Mouse (Mus musculus) neural tube, embryonic 11.5 days (tissue): ENCODE measurements around the gene Gm26602. TPM values are rescaled to one million over a fixed set of nuclear protein-coding genes. Genes with fewer than 3 reads are reported as not detected.
"Not testable (repeated sequence)": the region's sequence is repeated elsewhere in the genome, so short reads cannot be mapped to it uniquely, and the experiment has no call there.

Experiments
- ATAC-seq: fragments of 200-750 bp; cut with Nextera tagmentation; 2 replicates; pipeline ENCODE4 v1.8.0; 2017; ENCODE audit warnings: moderate number of reproducible peaks, mild to moderate bottlenecking, moderate TSS enrichment, moderate library complexity; ENCODE audit not compliant: insufficient read depth, low FRiP score, low TSS enrichment
- DNase-seq: peaks from one replicate; pipeline ENCODE4 v3.0.0-alpha.2; 2015; ENCODE audit warnings: low spot score
- H3K27ac ChIP-seq: fragments of 300-500 bp; sonication (generic); 2 replicates; pipeline ENCODE4 v1.5.1; 2014; ENCODE audit warnings: low read depth, mild to moderate bottlenecking, low read length
- H3K27me3 ChIP-seq: fragments of 300-500 bp; sonication (generic); 2 replicates; pipeline ENCODE4 v1.6.1; 2014; ENCODE audit warnings: mild to moderate bottlenecking, low read length, mixed read lengths; ENCODE audit not compliant: control insufficient read depth, insufficient read depth
- H3K36me3 ChIP-seq: fragments of 300-500 bp; sonication (generic); 2 replicates; pipeline ENCODE4 v1.6.1; 2014; ENCODE audit warnings: mild to moderate bottlenecking, low read length, moderate library complexity, mixed read lengths; ENCODE audit not compliant: control insufficient read depth, insufficient read depth
- H3K4me1 ChIP-seq: fragments of 300-500 bp; sonication (generic); 2 replicates; pipeline ENCODE4 v1.6.1; 2014; ENCODE audit warnings: low read length, mixed read lengths; ENCODE audit not compliant: control insufficient read depth, insufficient read depth
- H3K4me2 ChIP-seq: fragments of 300-500 bp; sonication (generic); 2 replicates; pipeline ENCODE4 v1.6.1; 2014; ENCODE audit warnings: low read depth, mild to moderate bottlenecking, moderate library complexity
- H3K4me3 ChIP-seq: fragments of 300-500 bp; sonication (generic); 2 replicates; pipeline ENCODE4 v1.5.1; 2014; ENCODE audit warnings: low read depth, low read length
- H3K9ac ChIP-seq: fragments of 300-500 bp; sonication (generic); 2 replicates; pipeline ENCODE4 v1.6.1; 2014; ENCODE audit warnings: mild to moderate bottlenecking, low read length
- H3K9me3 ChIP-seq: fragments of 300-500 bp; sonication (generic); 2 replicates; pipeline ENCODE4 v1.6.1; 2016; ENCODE audit warnings: low read length; ENCODE audit not compliant: control insufficient read depth
- WGBS: fragments of 180-500 bp; shearing (Covaris S2); extraction: QIAGEN DNeasy Blood & Tissue Kit; methylation state at CpG from one replicate; pipeline ENCODE4 v1.1.7; 2014; 5-methylcytosine and 5-hydroxymethylcytosine counted together
- polyA plus RNA-seq: library from polyadenylated mRNA; unstranded; fragments of >200 nt; fragmentation: Nextera tagmentation; extraction: Ambion mirVana; gene quantifications from 2 replicates; pipeline ENCODE4 v1.2.1, GENCODE M21; 2014

Gene Gm26602
- polyA plus RNA-seq, 1 experiment from 2014 or later = not detected

GRCm38 (mm10) chr10:79892451-79893118 lies 18.1 kb upstream of the Gm26602 start:
- DNase-seq = peak; percentile 85
- H3K4me1 ChIP-seq, H3K27ac ChIP-seq, H3K4me2 ChIP-seq, H3K4me3 ChIP-seq, H3K9ac ChIP-seq, H3K36me3 ChIP-seq, H3K9me3 ChIP-seq, H3K27me3 ChIP-seq: not testable (repeated sequence)
- ATAC-seq = peak; percentile 33; the same call in 1 of the 2 replicates
- WGBS = 45% methylated on average over 22 of the region's 22 CpGs

GRCm38 (mm10) chr10:79896306-79896705 lies 14.3 kb upstream of the Gm26602 start:
- peaks cover 8% of the 10 kb centered on the region for H3K36me3 ChIP-seq
- no peak overlapping the region for H3K9ac ChIP-seq
- no peak overlapping the region for H3K4me3 ChIP-seq
- H3K27me3 ChIP-seq = 0 out of 2 replicates have a peak, but pooled peaks cover 2% of the 10 kb centered on the region
- H3K27ac ChIP-seq = no peak overlapping the region
- WGBS = 92% methylated on average over 16 of the region's 16 CpGs
- no peak overlapping the region for H3K4me2 ChIP-seq
- peaks cover 4% of the 10 kb centered on the region; the same call in 1 of the 2 replicates for H3K4me1 ChIP-seq
- H3K9me3 ChIP-seq = no peaks in the 10 kb centered on the region
- no peak for DNase-seq
- no peak for ATAC-seq

- H3K9me3 ChIP-seq = no peaks in the 10 kb centered on the region
- H3K36me3 ChIP-seq = peaks cover 8% of the 10 kb centered on the region
- no peak overlapping the region for H3K9ac ChIP-seq
- 84% methylated on average over 13 of the region's 13 CpGs for WGBS
- no peak overlapping the region for H3K27ac ChIP-seq
- H3K27me3 ChIP-seq = 0 out of 2 replicates have a peak, but pooled peaks cover 2% of the 10 kb centered on the region
- no peak overlapping the region for H3K4me3 ChIP-seq
- H3K4me2 ChIP-seq = no peak overlapping the region
- DNase-seq (no peak), ATAC-seq (no peak)
- H3K4me1 ChIP-seq = peaks cover 4% of the 10 kb centered on the region; the same call in 1 of the 2 replicates
Measured at GRCm38 (mm10) chr10:79896814-79897213, 13.8 kb upstream of the Gm26602 start.

GRCm38 (mm10) chr10:79897316-79898245 lies 13.1 kb upstream of the Gm26602 start:
- no peak for DNase-seq
- Histone ChIP-seq H3K9ac (no peak overlapping the region), H3K27me3 (0 out of 2 replicates have a peak, but pooled peaks cover 2% of the 10 kb centered on the region), H3K36me3 (peaks cover 8% of the 10 kb centered on the region), H3K9me3 (no peaks in the 10 kb centered on the region), H3K4me2 (no peak overlapping the region), H3K4me1 (peaks cover 4% of the 10 kb centered on the region; the same call in 1 of the 2 replicates), H3K4me3 (no peak overlapping the region), H3K27ac (no peak overlapping the region)
- ATAC-seq = no peak
- WGBS = 50% methylated on average over 20 of the region's 20 CpGs

- ATAC-seq = peak; percentile 27; the same call in 1 of the 2 replicates
- peak overlapping the region; percentile 54; the same call in 1 of the 2 replicates for H3K27ac ChIP-seq
Measured at GRCm38 (mm10) chr10:79900951-79901410, 9.7 kb upstream of the Gm26602 start.

GRCm38 (mm10) chr10:79906712-79907111 lies 3.9 kb upstream of the Gm26602 start:
- Histone ChIP-seq H3K9ac (no peak overlapping the region), H3K9me3 (no peaks in the 10 kb centered on the region), H3K4me2 (no peak overlapping the region), H3K4me1 (no peaks in the 10 kb centered on the region), H3K4me3 (no peak overlapping the region), H3K27ac (no peak overlapping the region), H3K27me3 (no peaks in the 10 kb centered on the region), H3K36me3 (peaks cover 13% of the 10 kb centered on the region)
- DNase-seq (no peak), ATAC-seq (no peak)
- 94% methylated on average over 9 of the region's 9 CpGs for WGBS

More at GRCm38 (mm10) chr10:79900951-79901410, 9.7 kb upstream of the Gm26602 start:
- DNase-seq = peak; percentile 49
- H3K27me3 ChIP-seq = 0 out of 2 replicates have a peak, but pooled peaks cover 2% of the 10 kb centered on the region
- H3K4me2 ChIP-seq = no peak overlapping the region
- no peaks in the 10 kb centered on the region for H3K9me3 ChIP-seq
- no peak overlapping the region for H3K4me3 ChIP-seq
- peaks cover 4% of the 10 kb centered on the region; the same call in 1 of the 2 replicates for H3K4me1 ChIP-seq
- H3K9ac ChIP-seq = no peak overlapping the region
- WGBS = 17% methylated on average over 2 of the region's 2 CpGs
- peaks cover 13% of the 10 kb centered on the region for H3K36me3 ChIP-seq

- ATAC-seq (no peak), DNase-seq (no peak)
- no peaks in the 10 kb centered on the region for H3K4me1 ChIP-seq
- H3K4me3 ChIP-seq = no peak overlapping the region
- 94% methylated on average over 10 of the region's 10 CpGs for WGBS
- peaks cover 16% of the 10 kb centered on the region for H3K36me3 ChIP-seq
- H3K27me3 ChIP-seq = no peaks in the 10 kb centered on the region
- H3K9ac ChIP-seq = no peak overlapping the region
- H3K27ac ChIP-seq = no peak overlapping the region
- H3K9me3 ChIP-seq = no peaks in the 10 kb centered on the region
- no peak overlapping the region for H3K4me2 ChIP-seq
Measured at GRCm38 (mm10) chr10:79907415-79907814, 3.2 kb upstream of the Gm26602 start.

GRCm38 (mm10) chr10:79908167-79909091 lies 2.2 kb upstream of the Gm26602 start, which contains the start of gene Med16:
Med16 (minus strand) TSS chr10:79908923.
- Histone ChIP-seq H3K27ac (peak within 1 kb of the TSS; percentile 91), H3K27me3 (no peaks in the 10 kb centered on the region), H3K9ac (peak within 1 kb of the TSS; percentile 95), H3K9me3 (no peaks in the 10 kb centered on the region), H3K4me1 (no peaks in the 10 kb centered on the region), H3K36me3 (peaks cover 14% of the 10 kb centered on the region), H3K4me2 (peak within 1 kb of the TSS; percentile 34), H3K4me3 (peak within 1 kb of the TSS; percentile 71)
- 1% methylated on average over 52 of the region's 52 CpGs for WGBS
- DNase-seq = peak; percentile 97
- peak; percentile 92 for ATAC-seq
